Mouse (Mus musculus) ZHBTc4 (cell line): Measurements from ENCODE around the gene Zbtb7b.
A peak's percentile ranks its signal among the peaks of the same experiment; 100 is the strongest.
"Not testable (repeated sequence)": the region's sequence is repeated elsewhere in the genome, so short reads cannot be mapped to it uniquely, and the experiment has no call there.

Source experiments
- DNase-seq: peaks from one replicate; pipeline ENCODE4 v3.0.0-alpha.2; 2011; ENCODE audit warnings: low read depth, low spot score

The Zbtb7b gene

GRCm38 (mm10) chr3:89394006-89394893 is at the start of gene Zbtb7b:
Gene Zbtb7b (minus strand): TSS chr3:89394776.
- peak; percentile 82 for DNase-seq

- no peak for DNase-seq
These were observed 46.1 kb upstream of the Zbtb7b start for GRCm38 (mm10) chr3:89440691-89441090.

- peak; percentile 45 for DNase-seq
These were observed 42.7 kb upstream of the Zbtb7b start for GRCm38 (mm10) chr3:89437269-89437668.

GRCm38 (mm10) chr3:89436176-89437113 is 41.9 kb upstream of the Zbtb7b start, which contains the start of gene Pbxip1:
Gene Pbxip1 (plus strand): TSS chr3:89436706.
- DNase-seq, result peak; percentile 94

- no peak for DNase-seq
These were observed 40.5 kb upstream of the Zbtb7b start for GRCm38 (mm10) chr3:89435041-89435440.

- DNase-seq, result no peak
These were observed 40.0 kb upstream of the Zbtb7b start for GRCm38 (mm10) chr3:89434532-89434931.

GRCm38 (mm10) chr3:89432606-89433005 is 38.0 kb upstream of the Zbtb7b start:
- DNase-seq, result no peak

GRCm38 (mm10) chr3:89430171-89431159 is 35.9 kb upstream of the Zbtb7b start, which contains the start of gene Pygo2:
Gene Pygo2 (plus strand): TSS chr3:89430214.
- DNase-seq, result peak; percentile 99

GRCm38 (mm10) chr3:89429021-89429420 is 34.4 kb upstream of the Zbtb7b start:
- DNase-seq, result not testable (repeated sequence)

- DNase-seq, result peak; percentile 47
These were observed 31.3 kb upstream of the Zbtb7b start for GRCm38 (mm10) chr3:89425876-89426275.

- peak; percentile 60 for DNase-seq
These were observed 30.6 kb upstream of the Zbtb7b start for GRCm38 (mm10) chr3:89425141-89425525.

- no peak for DNase-seq
These were observed 30.0 kb upstream of the Zbtb7b start for GRCm38 (mm10) chr3:89424416-89425140.

GRCm38 (mm10) chr3:89422556-89423205 is 28.1 kb upstream of the Zbtb7b start:
- no peak for DNase-seq

- DNase-seq, result no peak
These were observed 27.4 kb upstream of the Zbtb7b start for GRCm38 (mm10) chr3:89421810-89422473.

GRCm38 (mm10) chr3:89421002-89421774 is 26.6 kb upstream of the Zbtb7b start:
- peak; percentile 89 for DNase-seq

- DNase-seq, result no peak
These were observed 25.8 kb upstream of the Zbtb7b start for GRCm38 (mm10) chr3:89420421-89420820.

- DNase-seq, result no peak
These were observed 25.4 kb upstream of the Zbtb7b start for GRCm38 (mm10) chr3:89419981-89420380.

- DNase-seq, result peak; percentile 90
These were observed 25.0 kb upstream of the Zbtb7b start for GRCm38 (mm10) chr3:89419571-89419970.
